Mouse (Mus musculus) embryonic facial prominence, embryonic 10.5 days (tissue): ENCODE results near the gene Fam118a. TPM values are rescaled to one million over a fixed set of nuclear protein-coding genes. Genes with fewer than 3 reads are reported as not detected.
"Not testable (repeated sequence)": the region's sequence is repeated elsewhere in the genome, so short reads cannot be mapped to it uniquely, and the experiment has no call there.

Source experiments
- DNase-seq: peaks from one replicate; pipeline ENCODE4 v3.0.0-alpha.2; 2017; ENCODE audit warnings: low spot score
- H3K27ac ChIP-seq: fragments of 300-500 bp; sonication (generic); replicated peaks from 2 replicates; pipeline ENCODE4 v1.5.1; 2016; ENCODE audit warnings: mild to moderate bottlenecking
- H3K27me3 ChIP-seq: fragments of 300-500 bp; sonication (generic); replicated peaks from 2 replicates; pipeline ENCODE4 v1.6.1; 2016; ENCODE audit warnings: low read depth, mild to moderate bottlenecking; ENCODE audit not compliant: poor library complexity, severe bottlenecking
- H3K36me3 ChIP-seq: fragments of 300-500 bp; sonication (generic); replicated peaks from 2 replicates; pipeline ENCODE4 v1.6.1; 2016; ENCODE audit warnings: mild to moderate bottlenecking, moderate library complexity
- H3K4me1 ChIP-seq: fragments of 300-500 bp; sonication (generic); 2 replicates; pipeline ENCODE4 v1.6.1; 2016
- H3K4me3 ChIP-seq: fragments of 300-500 bp; sonication (generic); 2 replicates; pipeline ENCODE4 v1.5.1; 2016; ENCODE audit warnings: mild to moderate bottlenecking, moderate library complexity
- H3K9me3 ChIP-seq: fragments of 300-500 bp; sonication (generic); 2 replicates; pipeline ENCODE4 v1.6.1; 2016; ENCODE audit warnings: mild to moderate bottlenecking
- WGBS: fragments of 180-500 bp; shearing (Covaris S2); methylation state at CpG from one replicate; pipeline ENCODE4 v1.1.7; 2016; 5-methylcytosine and 5-hydroxymethylcytosine counted together
- polyA plus RNA-seq: library from polyadenylated mRNA; unstranded; fragments of >200 nt; fragmentation: Nextera tagmentation; extraction: Ambion mirVana; gene quantifications from 2 replicates; pipeline ENCODE4 v1.2.1, GENCODE M21; 2016

Fam118a gene
- 27.0 and 29.8 TPM in 2 replicates for polyA plus RNA-seq

GRCm38 (mm10) chr15:85028648-85029047 lies at the start of gene Fam118a:
TSS of gene Fam118a (plus strand) at chr15:85028948.
- H3K36me3 ChIP-seq, DNase-seq, H3K4me1 ChIP-seq, H3K27ac ChIP-seq, H3K4me3 ChIP-seq, H3K9me3 ChIP-seq, H3K27me3 ChIP-seq: not testable (repeated sequence)
- 53% methylated on average over 1 of the region's 1 CpGs for WGBS

- H3K36me3 ChIP-seq: 0 out of 2 replicates have a peak, but pooled peaks cover 4% of the 10 kb centered on the region
- 83% methylated on average over 9 of the region's 9 CpGs for WGBS
- H3K9me3 ChIP-seq: no peaks in the 10 kb centered on the region
These were observed 47.0 kb upstream of the Fam118a start for GRCm38 (mm10) chr15:84981609-84982313.

GRCm38 (mm10) chr15:84982888-84983287 lies 45.9 kb upstream of the Fam118a start:
- H3K36me3 ChIP-seq: 0 out of 2 replicates have a peak, but pooled peaks cover 4% of the 10 kb centered on the region
- no peak overlapping the region for H3K27ac ChIP-seq
- no peaks in the 10 kb centered on the region for H3K9me3 ChIP-seq
- 79% methylated on average over 3 of the region's 3 CpGs for WGBS
- no peaks in the 10 kb centered on the region for H3K27me3 ChIP-seq
- no peak overlapping the region for H3K4me3 ChIP-seq
- H3K4me1 ChIP-seq: peaks cover 24% of the 10 kb centered on the region
- DNase-seq: no peak

More at GRCm38 (mm10) chr15:84981609-84982313, 47.0 kb upstream of the Fam118a start:
- Histone ChIP-seq H3K27me3 (no peaks in the 10 kb centered on the region), H3K27ac (no peak overlapping the region), H3K4me1 (peaks cover 20% of the 10 kb centered on the region), H3K4me3 (no peak overlapping the region)
- no peak for DNase-seq

- 88% methylated on average over 7 of the region's 7 CpGs for WGBS
- Histone ChIP-seq H3K4me3 (no peak overlapping the region), H3K36me3 (0 out of 2 replicates have a peak, but pooled peaks cover 4% of the 10 kb centered on the region), H3K4me1 (peaks cover 31% of the 10 kb centered on the region), H3K9me3 (no peaks in the 10 kb centered on the region), H3K27me3 (no peaks in the 10 kb centered on the region), H3K27ac (no peak overlapping the region)
- no peak for DNase-seq
These were observed 45.0 kb upstream of the Fam118a start for GRCm38 (mm10) chr15:84983721-84984120.

GRCm38 (mm10) chr15:84985516-84986160 lies 43.1 kb upstream of the Fam118a start:
- no peak overlapping the region for H3K27ac ChIP-seq
- DNase-seq: no peak
- H3K9me3 ChIP-seq: no peaks in the 10 kb centered on the region
- H3K4me3 ChIP-seq: 0 out of 2 replicates have a peak overlapping the region, but pooled peaks have one; percentile 0
- peaks cover 14% of the 10 kb centered on the region for H3K27me3 ChIP-seq
- 87% methylated on average over 12 of the region's 12 CpGs for WGBS
- H3K36me3 ChIP-seq: 0 out of 2 replicates have a peak, but pooled peaks cover 2% of the 10 kb centered on the region
- H3K4me1 ChIP-seq: peaks cover 35% of the 10 kb centered on the region

- no peak for DNase-seq
- H3K4me1 ChIP-seq: peaks cover 35% of the 10 kb centered on the region
- H3K27ac ChIP-seq: peak overlapping the region; percentile 86; the same call in 1 of the 2 replicates
- no peaks in the 10 kb centered on the region for H3K9me3 ChIP-seq
- H3K36me3 ChIP-seq: 0 out of 2 replicates have a peak, but pooled peaks cover 2% of the 10 kb centered on the region
- H3K4me3 ChIP-seq: peak overlapping the region; percentile 82
- 70% methylated on average over 4 of the region's 4 CpGs for WGBS
- peaks cover 18% of the 10 kb centered on the region for H3K27me3 ChIP-seq
These were observed 42.4 kb upstream of the Fam118a start for GRCm38 (mm10) chr15:84986171-84987019.

- Histone ChIP-seq H3K4me1 (peaks cover 35% of the 10 kb centered on the region), H3K27ac (peak overlapping the region; percentile 86), H3K9me3 (no peaks in the 10 kb centered on the region), H3K4me3 (peak overlapping the region; percentile 82), H3K36me3 (0 out of 2 replicates have a peak, but pooled peaks cover 2% of the 10 kb centered on the region), H3K27me3 (peaks cover 18% of the 10 kb centered on the region)
- under 1% methylated on average over 53 of the region's 53 CpGs for WGBS
- DNase-seq: peak; percentile 61
These were observed 41.5 kb upstream of the Fam118a start for GRCm38 (mm10) chr15:84987020-84987815.

- no peaks in the 10 kb centered on the region for H3K9me3 ChIP-seq
These were observed 40.6 kb upstream of the Fam118a start, which contains the start of gene 5031439G07Rik for GRCm38 (mm10) chr15:84987874-84988825. TSS of gene 5031439G07Rik (minus strand) at chr15:84988551.

GRCm38 (mm10) chr15:84989098-84989497 lies 39.6 kb upstream of the Fam118a start:
- no peaks in the 10 kb centered on the region for H3K36me3 ChIP-seq
- no peak overlapping the region for H3K27ac ChIP-seq
- no peaks in the 10 kb centered on the region for H3K9me3 ChIP-seq
- H3K4me1 ChIP-seq: peaks cover 35% of the 10 kb centered on the region
- H3K4me3 ChIP-seq: peak overlapping the region; percentile 82; the same call in 1 of the 2 replicates
- DNase-seq: no peak
- 69% methylated on average over 3 of the region's 3 CpGs for WGBS
- H3K27me3 ChIP-seq: peaks cover 24% of the 10 kb centered on the region

More at GRCm38 (mm10) chr15:84987874-84988825, 40.6 kb upstream of the Fam118a start, which contains the start of gene 5031439G07Rik:
- Histone ChIP-seq H3K36me3 (no peaks in the 10 kb centered on the region), H3K4me3 (peak within 1 kb of the TSS; percentile 82), H3K4me1 (peaks cover 35% of the 10 kb centered on the region), H3K27me3 (peaks cover 18% of the 10 kb centered on the region), H3K27ac (peak within 1 kb of the TSS; percentile 86)
- 1% methylated on average over 59 of the region's 59 CpGs for WGBS
- DNase-seq: peak; percentile 98

GRCm38 (mm10) chr15:84989771-84990170 lies 39.0 kb upstream of the Fam118a start:
- Histone ChIP-seq H3K36me3 (no peaks in the 10 kb centered on the region), H3K27me3 (peaks cover 30% of the 10 kb centered on the region), H3K27ac (no peak overlapping the region), H3K9me3 (no peaks in the 10 kb centered on the region), H3K4me1 (peaks cover 39% of the 10 kb centered on the region), H3K4me3 (no peak overlapping the region)
- 75% methylated on average over 7 of the region's 7 CpGs for WGBS
- DNase-seq: no peak
